Mouse (Mus musculus): ENCODE results near the gene Btg2. TPM values are rescaled to one million over a fixed set of nuclear protein-coding genes. Genes with fewer than 3 reads are reported as not detected.
A peak's percentile ranks its signal among the peaks of the same experiment; 100 is the strongest.

Btg2 gene
- 107 and 109 TPM in 2 replicates for polyA plus RNA-seq (2015; fragmentation: Nextera tagmentation; extraction: Ambion mirVana)

DNA sequence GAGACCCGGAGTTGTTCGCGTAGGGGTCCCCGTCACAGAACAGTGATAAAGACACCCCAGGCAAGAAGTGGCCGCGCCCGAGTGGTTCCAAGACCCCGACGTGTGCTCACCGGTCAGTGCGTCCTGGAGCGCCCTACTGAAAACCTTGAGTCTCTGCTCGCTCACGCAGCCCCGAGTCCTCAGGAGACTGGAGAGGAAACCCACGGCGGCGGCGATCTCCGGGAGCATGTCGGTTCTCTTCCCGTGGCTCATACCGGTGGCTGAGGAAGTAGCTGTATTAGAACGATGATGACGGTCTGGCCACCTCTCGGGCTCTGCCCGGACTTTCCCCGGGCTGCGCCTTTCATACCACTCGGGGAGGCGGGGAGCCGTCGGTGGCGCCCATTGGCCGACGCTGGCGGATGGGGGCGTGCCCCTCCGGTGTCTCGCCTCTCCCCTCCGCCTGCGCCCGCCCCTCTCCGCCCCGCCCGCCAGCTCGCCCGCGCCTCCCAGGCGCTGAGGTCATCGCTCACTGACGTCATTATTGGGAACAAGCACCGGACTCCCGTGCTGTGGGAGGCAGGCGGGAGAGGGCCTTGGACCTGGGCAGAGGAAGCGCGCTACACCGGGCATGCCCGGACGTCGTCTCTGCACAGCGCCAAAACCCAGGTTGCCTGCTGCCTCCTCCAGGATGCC lies at the start of gene Btg2:
TSS of gene Btg2 (minus strand) at position 319 of the 675 bp plus-strand sequence.
- Histone ChIP-seq H3K27me3 (ENCODE audit: control insufficient read depth, insufficient read depth, low read depth, low read length) (no peaks in the 10 kb centered on the region), H3K4me1 (ENCODE audit: control insufficient read depth, low read depth, low read length) (peaks cover 75% of the 10 kb centered on the region), H3K4me3 (ENCODE audit: low read depth, low read length) (peak within 1 kb of the TSS; percentile 83), H3K9ac (ENCODE audit: low read depth, low read length) (peak within 1 kb of the TSS; percentile 94), H3K36me3 (ENCODE audit: control insufficient read depth, insufficient read depth) (peaks cover 29% of the 10 kb centered on the region), H3K27ac (ENCODE audit: low read length) (peak within 1 kb of the TSS; percentile 95), H3K4me2 (ENCODE audit: low read depth, low read length) (peak within 1 kb of the TSS; percentile 90), H3K9me3 (replicated peaks; ENCODE audit: control insufficient read depth, low read length) (no peaks in the 10 kb centered on the region)
- peak; percentile 88 for ATAC-seq (ENCODE audit: low read depth)
- under 1% methylated on average over 61 of the region's 62 CpGs for WGBS (ENCODE audit: insufficient replicate concordance)

DNA sequence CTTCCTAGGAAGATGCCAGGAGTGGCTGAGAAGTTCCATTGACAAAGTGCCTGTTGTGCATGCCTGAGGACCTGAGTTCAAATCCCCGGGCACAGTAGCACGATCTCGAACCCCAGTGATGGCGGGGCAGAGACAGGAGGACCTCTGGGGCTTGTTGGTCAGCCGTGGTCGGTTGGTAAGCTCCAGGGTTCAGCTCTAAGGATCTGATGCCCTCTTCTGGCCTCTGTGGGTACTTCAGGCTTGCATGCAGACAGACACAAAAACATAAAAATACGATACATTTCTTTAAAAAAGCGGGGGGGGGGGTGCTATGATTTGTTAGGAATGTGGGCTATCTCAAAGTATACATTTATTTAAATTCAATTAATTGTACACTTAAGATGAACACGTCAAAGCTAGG lies 43.3 kb upstream of the Btg2 start:
- H3K4me3 ChIP-seq (ENCODE audit: low read depth, low read length) = no peak overlapping the region
- H3K36me3 ChIP-seq (ENCODE audit: control insufficient read depth, insufficient read depth) = no peaks in the 10 kb centered on the region
- no peaks in the 10 kb centered on the region for H3K9me3 ChIP-seq (replicated peaks; ENCODE audit: control insufficient read depth, low read length)
- ATAC-seq (ENCODE audit: low read depth) = no peak
- peaks cover 4% of the 10 kb centered on the region; the same call in 1 of the 2 replicates for H3K27me3 ChIP-seq (ENCODE audit: control insufficient read depth, insufficient read depth, low read depth, low read length)
- H3K4me1 ChIP-seq (ENCODE audit: control insufficient read depth, low read depth, low read length) = no peaks in the 10 kb centered on the region
- H3K4me2 ChIP-seq (ENCODE audit: low read depth, low read length) = no peak overlapping the region
- no peak overlapping the region for H3K27ac ChIP-seq (ENCODE audit: low read length)
- 38% methylated on average over 9 of the region's 9 CpGs for WGBS (ENCODE audit: insufficient replicate concordance)
- no peak overlapping the region for H3K9ac ChIP-seq (ENCODE audit: low read depth, low read length)

- H3K4me3 ChIP-seq (ENCODE audit: low read depth, low read length) = no peak overlapping the region
- no peaks in the 10 kb centered on the region for H3K9me3 ChIP-seq (replicated peaks; ENCODE audit: control insufficient read depth, low read length)
- ATAC-seq (ENCODE audit: low read depth) = 0 out of 2 replicates have a peak, but pooled peaks have one; percentile 27
- no peak overlapping the region for H3K4me2 ChIP-seq (ENCODE audit: low read depth, low read length)
- peaks cover 4% of the 10 kb centered on the region; the same call in 1 of the 2 replicates for H3K27me3 ChIP-seq (ENCODE audit: control insufficient read depth, insufficient read depth, low read depth, low read length)
- no peak overlapping the region for H3K9ac ChIP-seq (ENCODE audit: low read depth, low read length)
- H3K27ac ChIP-seq (ENCODE audit: low read length) = no peak overlapping the region
- no peaks in the 10 kb centered on the region for H3K36me3 ChIP-seq (ENCODE audit: control insufficient read depth, insufficient read depth)
- no peaks in the 10 kb centered on the region for H3K4me1 ChIP-seq (ENCODE audit: control insufficient read depth, low read depth, low read length)
- WGBS (ENCODE audit: insufficient replicate concordance) = 2% methylated on average over 5 of the region's 5 CpGs
Observed at GRCm38 (mm10) chr1:134120179-134120578, 41.3 kb upstream of the Btg2 start.

GRCm38 (mm10) chr1:134117110-134117509 lies 38.2 kb upstream of the Btg2 start:
- no peak for ATAC-seq (ENCODE audit: low read depth)
- H3K27ac ChIP-seq (ENCODE audit: low read length) = no peak overlapping the region
- 57% methylated on average over 5 of the region's 5 CpGs for WGBS (ENCODE audit: insufficient replicate concordance)
- no peak overlapping the region for H3K9ac ChIP-seq (ENCODE audit: low read depth, low read length)
- no peak overlapping the region for H3K4me3 ChIP-seq (ENCODE audit: low read depth, low read length)
- H3K36me3 ChIP-seq (ENCODE audit: control insufficient read depth, insufficient read depth) = no peaks in the 10 kb centered on the region
- no peaks in the 10 kb centered on the region for H3K9me3 ChIP-seq (replicated peaks; ENCODE audit: control insufficient read depth, low read length)
- H3K27me3 ChIP-seq (ENCODE audit: control insufficient read depth, insufficient read depth, low read depth, low read length) = peaks cover 7% of the 10 kb centered on the region
- no peak overlapping the region for H3K4me2 ChIP-seq (ENCODE audit: low read depth, low read length)
- no peaks in the 10 kb centered on the region for H3K4me1 ChIP-seq (ENCODE audit: control insufficient read depth, low read depth, low read length)

DNA sequence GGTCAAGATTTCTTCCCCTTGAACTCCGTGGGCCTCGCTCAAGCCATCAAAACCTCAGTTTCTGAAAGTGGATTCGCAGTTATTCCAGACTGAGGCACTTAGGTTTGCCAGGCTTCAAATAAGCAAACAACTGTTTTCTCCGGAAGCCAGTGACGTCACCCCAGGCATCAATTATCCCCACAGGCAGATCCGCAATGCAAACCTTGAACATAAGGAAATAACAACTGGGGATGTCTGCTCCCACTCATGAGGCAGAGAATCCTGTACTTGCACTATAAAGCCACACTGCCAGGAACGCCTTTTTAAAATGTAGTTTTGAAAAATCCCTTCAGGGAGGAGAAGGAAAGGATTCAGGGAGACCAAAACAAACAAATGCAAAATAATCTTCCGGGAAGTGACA lies 36.5 kb upstream of the Btg2 start:
- H3K9ac ChIP-seq (ENCODE audit: low read depth, low read length) = no peak overlapping the region
- no peak for ATAC-seq (ENCODE audit: low read depth)
- no peaks in the 10 kb centered on the region for H3K9me3 ChIP-seq (replicated peaks; ENCODE audit: control insufficient read depth, low read length)
- no peak overlapping the region for H3K4me2 ChIP-seq (ENCODE audit: low read depth, low read length)
- H3K36me3 ChIP-seq (ENCODE audit: control insufficient read depth, insufficient read depth) = no peaks in the 10 kb centered on the region
- H3K27me3 ChIP-seq (ENCODE audit: control insufficient read depth, insufficient read depth, low read depth, low read length) = peaks cover 3% of the 10 kb centered on the region
- no peak overlapping the region for H3K4me3 ChIP-seq (ENCODE audit: low read depth, low read length)
- H3K4me1 ChIP-seq (ENCODE audit: control insufficient read depth, low read depth, low read length) = peaks cover 11% of the 10 kb centered on the region
- WGBS (ENCODE audit: insufficient replicate concordance) = 56% methylated on average over 8 of the region's 8 CpGs
- no peak overlapping the region for H3K27ac ChIP-seq (ENCODE audit: low read length)

GRCm38 (mm10) chr1:134114730-134115129 lies 35.8 kb upstream of the Btg2 start:
- ATAC-seq (ENCODE audit: low read depth) = no peak
- no peak overlapping the region for H3K4me3 ChIP-seq (ENCODE audit: low read depth, low read length)
- H3K9me3 ChIP-seq (replicated peaks; ENCODE audit: control insufficient read depth, low read length) = no peaks in the 10 kb centered on the region
- no peak overlapping the region for H3K4me2 ChIP-seq (ENCODE audit: low read depth, low read length)
- H3K27me3 ChIP-seq (ENCODE audit: control insufficient read depth, insufficient read depth, low read depth, low read length) = peaks cover 3% of the 10 kb centered on the region
- H3K4me1 ChIP-seq (ENCODE audit: control insufficient read depth, low read depth, low read length) = peaks cover 14% of the 10 kb centered on the region
- WGBS (ENCODE audit: insufficient replicate concordance) = 60% methylated on average over 13 of the region's 13 CpGs
- no peaks in the 10 kb centered on the region for H3K36me3 ChIP-seq (ENCODE audit: control insufficient read depth, insufficient read depth)
- no peak overlapping the region for H3K27ac ChIP-seq (ENCODE audit: low read length)
- H3K9ac ChIP-seq (ENCODE audit: low read depth, low read length) = no peak overlapping the region

DNA sequence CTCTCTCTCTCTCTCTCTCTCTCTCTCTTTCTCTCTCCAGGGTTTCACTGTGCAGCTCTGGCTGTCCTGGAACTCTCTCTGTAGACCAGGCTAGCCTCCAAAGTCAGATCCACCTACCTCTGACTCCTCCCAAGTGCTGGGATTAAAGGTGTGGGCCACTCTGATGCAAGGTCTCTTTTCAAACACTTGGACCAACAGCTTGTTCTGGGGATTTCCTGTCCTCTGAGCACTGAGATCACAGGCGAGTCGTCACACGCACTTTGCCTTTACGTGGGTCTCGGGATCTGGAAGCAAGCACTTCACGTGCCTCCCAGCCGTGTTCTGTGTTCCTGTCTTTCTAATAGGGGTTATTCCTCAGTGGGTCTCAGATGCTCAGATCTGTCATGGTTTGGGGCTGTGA lies 35.1 kb upstream of the Btg2 start:
- no peak overlapping the region for H3K9ac ChIP-seq (ENCODE audit: low read depth, low read length)
- no peak overlapping the region for H3K4me3 ChIP-seq (ENCODE audit: low read depth, low read length)
- 70% methylated on average over 7 of the region's 7 CpGs for WGBS (ENCODE audit: insufficient replicate concordance)
- H3K36me3 ChIP-seq (ENCODE audit: control insufficient read depth, insufficient read depth) = no peaks in the 10 kb centered on the region
- H3K4me2 ChIP-seq (ENCODE audit: low read depth, low read length) = no peak overlapping the region
- no peak for ATAC-seq (ENCODE audit: low read depth)
- no peaks in the 10 kb centered on the region for H3K9me3 ChIP-seq (replicated peaks; ENCODE audit: control insufficient read depth, low read length)
- peaks cover 14% of the 10 kb centered on the region for H3K4me1 ChIP-seq (ENCODE audit: control insufficient read depth, low read depth, low read length)
- peaks cover 3% of the 10 kb centered on the region for H3K27me3 ChIP-seq (ENCODE audit: control insufficient read depth, insufficient read depth, low read depth, low read length)
- H3K27ac ChIP-seq (ENCODE audit: low read length) = no peak overlapping the region

DNA sequence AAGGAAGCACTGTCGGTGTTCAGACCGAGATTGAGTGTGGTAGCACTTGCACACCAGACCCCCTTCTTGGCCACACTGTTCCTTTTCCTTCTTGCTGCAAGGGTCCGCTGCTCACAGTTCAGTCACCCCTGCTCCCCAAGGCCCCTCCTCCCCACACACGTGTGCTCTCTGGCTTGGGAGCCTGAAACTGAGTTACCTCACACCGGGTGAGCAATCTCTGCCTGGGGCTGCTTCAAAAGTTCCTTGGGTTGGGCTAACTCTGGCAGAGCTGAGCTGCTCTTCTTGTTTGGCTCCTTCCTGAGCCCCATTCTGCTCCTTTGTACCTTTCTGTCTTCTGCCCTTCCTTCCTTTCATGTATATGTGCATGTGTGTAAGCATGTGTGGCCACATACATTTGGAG lies 34.6 kb upstream of the Btg2 start:
- ATAC-seq (ENCODE audit: low read depth) = no peak
- 56% methylated on average over 5 of the region's 5 CpGs for WGBS (ENCODE audit: insufficient replicate concordance)
- H3K36me3 ChIP-seq (ENCODE audit: control insufficient read depth, insufficient read depth) = no peaks in the 10 kb centered on the region
- H3K4me3 ChIP-seq (ENCODE audit: low read depth, low read length) = no peak overlapping the region
- H3K4me2 ChIP-seq (ENCODE audit: low read depth, low read length) = no peak overlapping the region
- H3K27me3 ChIP-seq (ENCODE audit: control insufficient read depth, insufficient read depth, low read depth, low read length) = peaks cover 3% of the 10 kb centered on the region
- no peaks in the 10 kb centered on the region for H3K9me3 ChIP-seq (replicated peaks; ENCODE audit: control insufficient read depth, low read length)
- no peak overlapping the region for H3K27ac ChIP-seq (ENCODE audit: low read length)
- no peak overlapping the region for H3K9ac ChIP-seq (ENCODE audit: low read depth, low read length)
- peaks cover 14% of the 10 kb centered on the region for H3K4me1 ChIP-seq (ENCODE audit: control insufficient read depth, low read depth, low read length)

GRCm38 (mm10) chr1:134110979-134111378 lies 32.1 kb upstream of the Btg2 start, which contains the start of gene Chit1:
Gene Chit1, plus strand, starts transcription at chr1:134111242.
- peak within 1 kb of the TSS; percentile 21; the same call in 1 of the 2 replicates for H3K4me3 ChIP-seq (ENCODE audit: low read depth, low read length)
- WGBS (ENCODE audit: insufficient replicate concordance) = 44% methylated on average over 4 of the region's 4 CpGs
- H3K9ac ChIP-seq (ENCODE audit: low read depth, low read length) = peak within 1 kb of the TSS; percentile 35
- peak within 1 kb of the TSS; percentile 49 for H3K4me2 ChIP-seq (ENCODE audit: low read depth, low read length)
- peaks cover 3% of the 10 kb centered on the region; the same call in 1 of the 2 replicates for H3K27me3 ChIP-seq (ENCODE audit: control insufficient read depth, insufficient read depth, low read depth, low read length)
- peaks cover 21% of the 10 kb centered on the region for H3K4me1 ChIP-seq (ENCODE audit: control insufficient read depth, low read depth, low read length)
- H3K9me3 ChIP-seq (replicated peaks; ENCODE audit: control insufficient read depth, low read length) = no peaks in the 10 kb centered on the region
- H3K27ac ChIP-seq (ENCODE audit: low read length) = peak within 1 kb of the TSS; percentile 89
- H3K36me3 ChIP-seq (ENCODE audit: control insufficient read depth, insufficient read depth) = no peaks in the 10 kb centered on the region
- ATAC-seq (ENCODE audit: low read depth) = peak; percentile 74
